Mouse (Mus musculus) midbrain, embryonic 15.5 days (tissue): ENCODE results near the gene Atp11a. TPM values are rescaled to one million over a fixed set of nuclear protein-coding genes. Genes with fewer than 3 reads are reported as not detected.

Source experiments
- ATAC-seq: fragments of 200-750 bp; cut with Nextera tagmentation; replicated peaks from 2 replicates; pipeline ENCODE4 v1.8.0; 2017; ENCODE audit warnings: moderate TSS enrichment
- H3K27ac ChIP-seq: fragments of 300-500 bp; sonication (generic); 2 replicates; pipeline ENCODE4 v1.5.1; 2015; ENCODE audit warnings: mild to moderate bottlenecking, inconsistent platforms
- H3K27me3 ChIP-seq: fragments of 300-500 bp; sonication (generic); replicated peaks from 2 replicates; pipeline ENCODE4 v1.6.1; 2015; ENCODE audit warnings: inconsistent platforms
- H3K36me3 ChIP-seq: fragments of 300-500 bp; sonication (generic); replicated peaks from 2 replicates; pipeline ENCODE4 v1.6.1; 2015; ENCODE audit warnings: inconsistent platforms
- H3K4me1 ChIP-seq: fragments of 300-500 bp; sonication (generic); 2 replicates; pipeline ENCODE4 v1.6.1; 2015; ENCODE audit warnings: inconsistent platforms
- H3K4me2 ChIP-seq: fragments of 300-500 bp; sonication (generic); 2 replicates; pipeline ENCODE4 v1.6.1; 2015; ENCODE audit warnings: inconsistent platforms, mild to moderate bottlenecking, moderate library complexity
- H3K4me3 ChIP-seq: fragments of 300-500 bp; sonication (generic); 2 replicates; pipeline ENCODE4 v1.5.1; 2015; ENCODE audit warnings: mild to moderate bottlenecking, inconsistent platforms
- H3K9ac ChIP-seq: fragments of 300-500 bp; sonication (generic); 2 replicates; pipeline ENCODE4 v1.6.1; 2015; ENCODE audit warnings: mild to moderate bottlenecking, inconsistent platforms
- H3K9me3 ChIP-seq: fragments of 300-500 bp; sonication (generic); 2 replicates; pipeline ENCODE4 v1.6.1; 2016; ENCODE audit warnings: inconsistent platforms
- WGBS: fragments of 180-500 bp; shearing (Covaris S2); methylation state at CpG from one replicate; pipeline ENCODE4 v1.1.7; 2015; ENCODE audit warnings: mixed read lengths; 5-methylcytosine and 5-hydroxymethylcytosine counted together
- polyA plus RNA-seq: library from polyadenylated mRNA; unstranded; fragments of >200 nt; fragmentation: Nextera tagmentation; extraction: Ambion mirVana; gene quantifications from 2 replicates; pipeline ENCODE4 v1.2.1, GENCODE M21; 2015

Gene Atp11a
- polyA plus RNA-seq, 1 experiment from 2014 or later = 17.5 TPM

DNA sequence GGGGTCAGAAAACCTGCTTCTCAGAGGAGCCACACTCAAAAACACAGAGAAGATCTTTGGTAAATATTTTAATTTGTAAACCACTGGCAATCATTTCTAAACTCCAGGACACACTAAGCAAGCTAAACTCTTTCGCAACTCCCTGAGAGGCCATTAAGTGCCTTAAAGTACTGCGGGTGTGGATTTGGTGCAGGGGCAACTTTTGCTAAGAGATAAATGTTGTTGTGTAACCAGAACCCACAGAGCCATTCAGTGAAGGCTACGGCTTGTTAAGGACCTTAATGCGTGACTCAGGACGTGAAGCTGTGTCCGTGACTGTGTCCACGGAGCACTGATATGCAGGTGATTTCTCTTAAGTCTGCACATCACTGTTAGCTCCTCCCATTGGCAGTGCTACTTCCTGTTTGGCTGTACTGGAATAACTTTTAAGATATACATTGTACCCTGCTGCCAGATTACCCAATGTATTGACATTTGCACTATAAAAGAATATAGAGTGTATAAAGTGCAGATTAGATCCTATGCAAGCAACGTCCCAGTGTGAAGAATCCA, 68.9 kb downstream of the Atp11a start:
- no peaks in the 10 kb centered on the region for H3K27me3 ChIP-seq
- no peak overlapping the region for H3K4me3 ChIP-seq
- WGBS = 84% methylated on average over 8 of the region's 8 CpGs
- H3K9ac ChIP-seq = no peak overlapping the region
- H3K4me2 ChIP-seq = no peak overlapping the region
- no peak for ATAC-seq
- no peaks in the 10 kb centered on the region for H3K9me3 ChIP-seq
- no peaks in the 10 kb centered on the region for H3K4me1 ChIP-seq
- H3K36me3 ChIP-seq = peaks cover 20% of the 10 kb centered on the region; the same call in 1 of the 2 replicates
- no peak overlapping the region for H3K27ac ChIP-seq

DNA sequence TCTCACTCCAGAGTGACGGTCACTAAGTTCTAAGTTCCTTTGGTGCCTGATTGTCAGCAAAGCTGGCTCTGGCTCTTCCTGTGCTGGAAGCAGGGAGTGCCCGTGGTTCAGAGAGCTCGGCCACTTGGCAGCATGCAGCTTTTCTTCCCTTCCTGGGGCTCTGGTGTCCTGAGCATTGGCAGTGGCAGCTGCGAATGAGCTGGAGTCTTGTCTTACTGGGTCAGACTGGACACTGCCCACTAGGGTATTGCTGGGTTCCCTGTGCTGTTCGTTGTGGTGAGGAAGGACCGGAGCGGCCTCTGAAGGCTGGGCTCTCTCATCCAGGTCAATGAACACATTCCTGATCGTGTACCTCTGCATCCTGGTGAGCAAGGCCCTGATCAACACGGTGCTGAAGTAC, 70.3 kb downstream of the Atp11a start:
- peaks cover 11% of the 10 kb centered on the region for H3K4me1 ChIP-seq
- ATAC-seq = no peak
- WGBS = 92% methylated on average over 9 of the region's 9 CpGs
- no peak overlapping the region for H3K4me3 ChIP-seq
- H3K9me3 ChIP-seq = no peaks in the 10 kb centered on the region
- H3K4me2 ChIP-seq = no peak overlapping the region
- H3K27me3 ChIP-seq = no peaks in the 10 kb centered on the region
- H3K27ac ChIP-seq = no peak overlapping the region
- H3K9ac ChIP-seq = no peak overlapping the region
- peaks cover 20% of the 10 kb centered on the region; the same call in 1 of the 2 replicates for H3K36me3 ChIP-seq

DNA sequence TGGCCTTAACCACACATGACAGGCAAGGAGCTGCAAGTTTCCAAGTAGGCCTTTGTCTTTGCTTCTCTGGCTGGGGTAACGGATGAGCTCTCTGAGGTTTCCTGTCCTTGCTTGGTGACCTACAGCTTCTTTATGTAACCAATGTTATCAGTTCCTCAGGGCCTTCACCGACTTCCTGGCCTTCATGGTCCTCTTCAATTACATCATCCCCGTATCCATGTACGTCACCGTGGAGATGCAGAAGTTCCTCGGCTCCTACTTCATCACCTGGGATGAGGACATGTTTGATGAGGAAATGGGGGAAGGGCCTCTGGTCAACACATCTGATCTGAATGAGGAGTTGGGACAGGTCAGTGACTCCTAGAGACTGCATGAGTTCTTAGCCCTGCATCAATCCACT, 71.5 kb downstream of the Atp11a start:
- H3K27me3 ChIP-seq = no peaks in the 10 kb centered on the region
- no peaks in the 10 kb centered on the region for H3K9me3 ChIP-seq
- H3K27ac ChIP-seq = no peak overlapping the region
- H3K4me3 ChIP-seq = no peak overlapping the region
- H3K4me1 ChIP-seq = peaks cover 17% of the 10 kb centered on the region
- H3K36me3 ChIP-seq = 0 out of 2 replicates have a peak, but pooled peaks cover 10% of the 10 kb centered on the region
- H3K4me2 ChIP-seq = no peak overlapping the region
- no peak for ATAC-seq
- H3K9ac ChIP-seq = no peak overlapping the region
- WGBS = 92% methylated on average over 6 of the region's 6 CpGs

DNA sequence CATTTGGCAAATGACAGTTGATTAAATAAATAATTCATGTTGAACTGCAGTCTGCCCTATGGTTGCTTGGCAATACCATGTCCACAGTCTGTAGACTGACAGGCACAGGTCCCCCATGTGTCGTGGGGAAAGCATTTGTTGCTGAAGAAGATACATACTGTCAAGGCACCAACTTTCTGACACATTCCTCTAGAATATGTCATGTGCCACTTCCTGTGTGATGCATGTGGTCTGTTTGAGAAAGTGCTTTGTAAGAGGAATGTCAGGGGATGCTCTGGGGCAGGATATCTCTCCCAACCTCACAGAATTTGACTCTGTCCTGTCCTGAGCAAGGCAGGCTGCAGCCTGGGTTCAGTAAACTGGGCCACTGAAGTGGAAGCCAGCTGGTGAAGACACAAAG, 72.6 kb downstream of the Atp11a start:
- Histone ChIP-seq H3K9ac (no peak overlapping the region), H3K27me3 (no peaks in the 10 kb centered on the region), H3K4me1 (peaks cover 17% of the 10 kb centered on the region), H3K9me3 (no peaks in the 10 kb centered on the region), H3K36me3 (0 out of 2 replicates have a peak, but pooled peaks cover 10% of the 10 kb centered on the region), H3K4me2 (no peak overlapping the region), H3K4me3 (no peak overlapping the region), H3K27ac (no peak overlapping the region)
- no peak for ATAC-seq
- 38% methylated on average over 1 of the region's 1 CpGs for WGBS

DNA sequence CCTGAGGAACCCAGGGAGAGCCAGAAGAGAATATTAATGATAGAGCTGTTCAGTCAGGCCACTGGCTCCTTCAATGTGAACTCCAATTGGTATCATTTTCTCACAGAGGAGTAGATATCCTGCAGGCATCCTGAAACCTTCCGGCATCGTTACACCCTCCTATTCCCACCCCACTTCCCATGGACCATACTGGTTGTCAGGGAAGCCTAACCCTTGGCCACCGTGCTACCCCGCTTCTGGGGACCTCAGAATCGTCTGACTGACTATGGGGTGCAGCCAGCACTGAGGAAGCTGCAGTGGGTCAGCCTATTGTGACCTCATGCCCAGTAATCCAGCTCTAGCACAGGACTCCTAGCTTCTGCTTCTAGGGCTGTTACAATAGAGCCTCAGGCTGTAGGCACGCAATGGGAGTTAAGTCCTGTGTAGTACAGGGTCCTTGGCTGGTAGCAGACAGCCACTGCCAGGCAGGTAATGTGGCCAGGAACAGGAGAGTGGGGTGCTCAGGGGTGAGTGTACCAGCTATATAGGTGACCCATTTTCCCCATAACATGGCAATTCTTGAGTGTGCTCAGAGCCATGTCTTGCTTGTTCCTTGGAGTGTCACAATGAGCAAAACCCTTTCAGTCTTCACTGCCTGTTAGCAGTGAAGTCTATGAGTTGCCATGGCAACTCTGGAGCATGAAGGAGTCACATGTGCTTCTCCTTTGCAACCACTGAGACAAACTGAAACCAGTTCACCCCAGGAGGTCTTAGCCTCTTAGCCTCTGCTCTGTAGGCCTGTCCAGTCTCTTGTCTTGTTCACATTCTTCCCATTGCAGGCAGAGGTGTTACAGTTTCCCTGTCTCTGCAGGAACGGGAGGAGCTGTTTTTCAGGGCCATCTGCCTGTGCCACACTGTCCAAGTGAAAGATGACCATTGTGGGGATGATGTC, 75.1 kb downstream of the Atp11a start:
- peaks cover 24% of the 10 kb centered on the region for H3K36me3 ChIP-seq
- no peak overlapping the region for H3K9ac ChIP-seq
- peaks cover 17% of the 10 kb centered on the region for H3K4me1 ChIP-seq
- H3K27ac ChIP-seq = peak overlapping the region; percentile 76
- ATAC-seq = peak; percentile 83
- no peaks in the 10 kb centered on the region for H3K27me3 ChIP-seq
- H3K9me3 ChIP-seq = no peaks in the 10 kb centered on the region
- H3K4me2 ChIP-seq = no peak overlapping the region
- 59% methylated on average over 7 of the region's 7 CpGs for WGBS
- H3K4me3 ChIP-seq = no peak overlapping the region

DNA sequence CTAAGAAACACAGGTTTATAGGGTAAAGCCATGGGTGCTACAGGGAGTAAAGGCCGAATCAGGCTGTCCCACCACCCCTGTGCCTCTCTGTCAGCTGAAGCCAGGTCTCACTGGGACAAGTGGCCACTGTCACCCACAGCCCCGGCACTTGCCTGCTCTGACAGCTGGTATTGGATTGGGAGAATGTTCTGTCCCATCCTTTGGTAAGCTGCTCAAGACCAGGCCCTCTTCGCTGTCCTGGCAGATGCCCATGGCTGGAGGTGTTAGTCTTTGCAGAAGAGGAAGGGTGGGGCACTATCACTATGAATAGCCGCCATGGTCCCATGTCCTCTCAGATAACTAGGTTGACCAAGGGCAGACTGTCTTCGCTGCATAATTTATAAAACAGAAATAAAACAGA, 76.8 kb downstream of the Atp11a start:
- no peak for ATAC-seq
- Histone ChIP-seq H3K4me1 (peaks cover 17% of the 10 kb centered on the region), H3K27ac (no peak overlapping the region), H3K4me2 (no peak overlapping the region), H3K27me3 (no peaks in the 10 kb centered on the region), H3K9me3 (no peaks in the 10 kb centered on the region), H3K4me3 (no peak overlapping the region), H3K36me3 (peaks cover 26% of the 10 kb centered on the region), H3K9ac (no peak overlapping the region)
- WGBS = 96% methylated on average over 5 of the region's 5 CpGs

DNA sequence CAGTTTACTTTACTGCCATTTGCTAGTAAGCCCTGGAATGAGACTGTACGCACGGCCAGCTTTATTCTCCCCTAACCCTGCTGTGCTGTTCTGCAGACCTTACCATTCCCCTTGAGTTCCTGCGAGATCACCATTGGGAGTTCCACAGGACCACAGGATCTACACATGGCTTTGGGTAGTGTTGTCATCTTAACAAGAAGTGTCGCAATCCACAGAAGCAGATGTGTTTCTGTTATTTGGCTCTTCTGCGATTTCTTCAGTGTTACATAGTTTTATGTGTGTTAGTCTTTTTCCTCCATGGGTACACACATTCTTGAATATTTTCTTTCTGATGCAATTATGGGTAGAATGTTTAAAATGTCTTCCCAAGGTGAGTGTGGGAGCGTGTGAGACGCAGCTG, 84.0 kb downstream of the Atp11a start:
- no peaks in the 10 kb centered on the region for H3K27me3 ChIP-seq
- no peak overlapping the region for H3K27ac ChIP-seq
- H3K9me3 ChIP-seq = no peaks in the 10 kb centered on the region
- no peak overlapping the region for H3K4me3 ChIP-seq
- H3K9ac ChIP-seq = no peak overlapping the region
- H3K4me1 ChIP-seq = no peaks in the 10 kb centered on the region
- ATAC-seq = no peak
- H3K36me3 ChIP-seq = peaks cover 14% of the 10 kb centered on the region
- WGBS = 90% methylated on average over 7 of the region's 7 CpGs
- H3K4me2 ChIP-seq = no peak overlapping the region

GRCm38 (mm10) chr8:12842342-12842995, 85.7 kb downstream of the Atp11a start:
- no peak overlapping the region for H3K4me3 ChIP-seq
- H3K9me3 ChIP-seq = no peaks in the 10 kb centered on the region
- peaks cover 7% of the 10 kb centered on the region; the same call in 1 of the 2 replicates for H3K36me3 ChIP-seq
- 96% methylated on average over 11 of the region's 11 CpGs for WGBS
- H3K27ac ChIP-seq = no peak overlapping the region
- no peak for ATAC-seq
- H3K4me2 ChIP-seq = no peak overlapping the region
- H3K4me1 ChIP-seq = no peaks in the 10 kb centered on the region
- H3K9ac ChIP-seq = no peak overlapping the region
- H3K27me3 ChIP-seq = no peaks in the 10 kb centered on the region

GRCm38 (mm10) chr8:12844347-12844950, 87.6 kb downstream of the Atp11a start:
- Histone ChIP-seq H3K27ac (no peak overlapping the region), H3K4me3 (no peak overlapping the region), H3K4me2 (no peak overlapping the region), H3K9me3 (no peaks in the 10 kb centered on the region), H3K4me1 (no peaks in the 10 kb centered on the region), H3K27me3 (no peaks in the 10 kb centered on the region), H3K36me3 (peaks cover 17% of the 10 kb centered on the region; the same call in 1 of the 2 replicates), H3K9ac (no peak overlapping the region)
- WGBS = 95% methylated on average over 16 of the region's 16 CpGs
- no peak for ATAC-seq

- H3K4me3 ChIP-seq = no peak overlapping the region
- H3K36me3 ChIP-seq = peaks cover 28% of the 10 kb centered on the region; the same call in 1 of the 2 replicates
- no peak overlapping the region for H3K27ac ChIP-seq
- no peak for ATAC-seq
- no peaks in the 10 kb centered on the region for H3K4me1 ChIP-seq
- H3K4me2 ChIP-seq = no peak overlapping the region
- H3K9me3 ChIP-seq = no peaks in the 10 kb centered on the region
- no peaks in the 10 kb centered on the region for H3K27me3 ChIP-seq
- WGBS = 94% methylated on average over 6 of the region's 6 CpGs
- H3K9ac ChIP-seq = no peak overlapping the region
Measured at GRCm38 (mm10) chr8:12846447-12846846, 89.6 kb downstream of the Atp11a start.

GRCm38 (mm10) chr8:12851241-12851640, 94.4 kb downstream of the Atp11a start:
- WGBS = 88% methylated on average over 10 of the region's 10 CpGs
- peaks cover 23% of the 10 kb centered on the region; the same call in 1 of the 2 replicates for H3K36me3 ChIP-seq

GRCm38 (mm10) chr8:12856038-12856437, 99.2 kb downstream of the Atp11a start:
- H3K9ac ChIP-seq = no peak overlapping the region
- H3K4me3 ChIP-seq = no peak overlapping the region
- H3K4me1 ChIP-seq = no peaks in the 10 kb centered on the region
- WGBS = 77% methylated on average over 15 of the region's 15 CpGs
- H3K27ac ChIP-seq = no peak overlapping the region
- peaks cover 6% of the 10 kb centered on the region; the same call in 1 of the 2 replicates for H3K36me3 ChIP-seq
- no peaks in the 10 kb centered on the region for H3K9me3 ChIP-seq
- no peak overlapping the region for H3K4me2 ChIP-seq
- no peak for ATAC-seq
- no peaks in the 10 kb centered on the region for H3K27me3 ChIP-seq

More at GRCm38 (mm10) chr8:12851241-12851640, 94.4 kb downstream of the Atp11a start:
- H3K9me3 ChIP-seq = no peaks in the 10 kb centered on the region
- H3K9ac ChIP-seq = no peak overlapping the region
- ATAC-seq = no peak
- no peak overlapping the region for H3K27ac ChIP-seq
- H3K4me1 ChIP-seq = no peaks in the 10 kb centered on the region
- no peaks in the 10 kb centered on the region for H3K27me3 ChIP-seq
- no peak overlapping the region for H3K4me2 ChIP-seq
- H3K4me3 ChIP-seq = no peak overlapping the region
